Mouse (Mus musculus) embryonic fibroblast, embryonic 13.5 days (primary cell): Measurements from ENCODE around the gene Acadvl.

Experiments
- CTCF ChIP-seq: IDR thresholded peaks from 2 replicates; pipeline ENCODE4 v1.5.1; 2011; ENCODE audit warnings: mild to moderate bottlenecking, control low read depth, low read length, moderate library complexity, borderline replicate concordance; ENCODE audit not compliant: insufficient read depth
- POLR2A ChIP-seq: IDR thresholded peaks from 2 replicates; pipeline ENCODE4 v1.6.1; 2011; ENCODE audit warnings: low read depth, mild to moderate bottlenecking, control low read depth, low read length, moderate library complexity

GRCm38 (mm10) chr11:69982225-69982624 lies 33.0 kb downstream of the Acadvl start, which contains the start of gene Elp5:
- TF ChIP-seq CTCF (no peak), POLR2A (no peak)
